Mouse (Mus musculus) hindbrain, embryonic 12.5 days (tissue): ENCODE measurements around the gene Pip5k1c. TPM values are rescaled to one million over a fixed set of nuclear protein-coding genes. Genes with fewer than 3 reads are reported as not detected.

Experiments used
- ATAC-seq: fragments of 200-750 bp; cut with Nextera tagmentation; 2 replicates; pipeline ENCODE4 v1.8.0; 2017; ENCODE audit warnings: moderate TSS enrichment; ENCODE audit not compliant: low FRiP score
- H3K27ac ChIP-seq: fragments of 300-500 bp; sonication (generic); 2 replicates; pipeline ENCODE4 v1.5.1; 2016; ENCODE audit warnings: mild to moderate bottlenecking
- H3K27me3 ChIP-seq: fragments of 300-500 bp; sonication (generic); 2 replicates; pipeline ENCODE4 v1.6.1; 2016; ENCODE audit warnings: mild to moderate bottlenecking
- H3K36me3 ChIP-seq: fragments of 300-500 bp; sonication (generic); 2 replicates; pipeline ENCODE4 v1.6.1; 2016; ENCODE audit warnings: mild to moderate bottlenecking
- H3K4me1 ChIP-seq: fragments of 300-500 bp; sonication (generic); 2 replicates; pipeline ENCODE4 v1.6.1; 2016
- H3K4me2 ChIP-seq: fragments of 300-500 bp; sonication (generic); replicated peaks from 2 replicates; pipeline ENCODE4 v1.6.1; 2016; ENCODE audit warnings: mild to moderate bottlenecking
- H3K4me3 ChIP-seq: fragments of 300-500 bp; sonication (generic); 2 replicates; pipeline ENCODE4 v1.5.1; 2016; ENCODE audit warnings: mild to moderate bottlenecking
- H3K9ac ChIP-seq: fragments of 300-500 bp; sonication (generic); 2 replicates; pipeline ENCODE4 v1.6.1; 2016; ENCODE audit warnings: mild to moderate bottlenecking, moderate library complexity
- H3K9me3 ChIP-seq: fragments of 300-500 bp; sonication (generic); replicated peaks from 2 replicates; pipeline ENCODE4 v1.6.1; 2016; ENCODE audit warnings: mild to moderate bottlenecking
- WGBS: fragments of 180-500 bp; shearing (Covaris S2); methylation state at CpG from one replicate; pipeline ENCODE4 v1.1.7; 2016; 5-methylcytosine and 5-hydroxymethylcytosine counted together
- polyA plus RNA-seq: library from polyadenylated mRNA; unstranded; fragments of >200 nt; fragmentation: Nextera tagmentation; extraction: Ambion mirVana; gene quantifications from 2 replicates; pipeline ENCODE4 v1.2.1, GENCODE M21; 2016

Gene Pip5k1c
- polyA plus RNA-seq, 1 experiment from 2014 or later = 97.3 TPM

DNA sequence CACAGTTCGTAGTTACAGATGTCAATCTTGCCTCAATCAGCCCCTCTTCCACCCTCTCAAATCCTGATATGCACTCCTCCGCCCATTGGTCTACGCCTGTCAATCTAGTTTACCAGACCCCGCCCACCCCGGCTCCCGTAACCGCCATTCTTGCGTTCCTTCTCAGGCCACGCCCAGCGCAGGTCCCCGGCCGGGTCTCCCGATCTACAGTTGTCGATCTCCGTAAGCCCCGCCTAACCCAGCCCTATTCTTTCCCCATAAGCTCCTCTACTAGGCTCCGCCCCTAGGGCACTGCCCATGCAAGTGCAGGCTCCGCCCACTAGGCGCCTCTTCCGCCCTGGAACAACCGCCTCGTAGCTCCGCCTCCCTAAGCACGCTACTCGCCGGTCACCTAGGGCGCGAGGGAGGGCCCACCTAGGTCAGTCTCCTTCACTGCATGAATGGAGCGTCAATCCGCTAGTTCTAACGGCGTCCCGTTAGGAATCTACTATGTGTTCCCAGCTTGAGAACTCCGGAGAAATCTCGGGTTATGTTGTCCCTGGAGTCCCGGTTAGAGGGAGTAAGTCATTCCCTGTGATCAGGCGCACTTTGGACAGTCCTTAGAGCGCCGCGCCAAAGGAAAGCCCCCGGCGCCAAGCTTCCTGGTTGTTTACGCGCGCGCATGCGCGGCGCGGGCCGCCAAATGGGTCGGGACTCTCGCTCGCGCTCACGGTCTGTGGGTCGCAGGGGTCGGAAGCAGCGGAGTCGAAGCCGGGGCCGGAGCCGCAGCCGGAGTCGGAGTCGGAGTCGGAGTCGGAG is 28.0 kb downstream of the Pip5k1c start, which contains the start of gene Cactin:
Gene Cactin (plus strand): TSS at position 554 of the 798 bp plus-strand sequence.
- H3K4me1 ChIP-seq = peaks cover 39% of the 10 kb centered on the region
- 1% methylated on average over 67 of the region's 68 CpGs for WGBS

DNA sequence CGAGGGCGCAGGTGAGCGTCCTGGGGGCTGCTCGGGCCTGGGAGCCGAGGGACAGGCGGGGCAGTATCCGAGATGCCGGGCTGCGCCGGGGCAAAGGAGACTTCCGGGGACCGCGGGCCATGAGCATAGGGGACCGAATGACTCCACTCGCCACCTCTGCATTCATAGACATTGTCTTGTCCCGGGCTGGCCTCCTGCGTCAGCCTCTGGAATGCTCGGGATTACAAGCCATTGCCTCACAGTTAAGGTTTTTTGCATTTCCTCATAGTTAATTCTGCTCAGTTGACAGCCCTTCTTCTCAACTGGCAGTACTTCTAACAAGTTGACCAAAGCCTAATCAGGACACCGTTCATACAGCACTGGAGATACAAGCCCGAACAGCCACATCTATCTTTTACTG is 28.7 kb downstream of the Pip5k1c start:
- H3K9ac ChIP-seq = peak overlapping the region; percentile 91
- peaks cover 61% of the 10 kb centered on the region for H3K36me3 ChIP-seq
- no peaks in the 10 kb centered on the region for H3K9me3 ChIP-seq
- no peak; the same call in 1 of the 2 replicates for ATAC-seq
- peak overlapping the region; percentile 85 for H3K4me2 ChIP-seq
- peak overlapping the region; percentile 92 for H3K27ac ChIP-seq
- H3K4me3 ChIP-seq = peak overlapping the region; percentile 95
- no peaks in the 10 kb centered on the region for H3K27me3 ChIP-seq
- H3K4me1 ChIP-seq = peaks cover 39% of the 10 kb centered on the region
- 3% methylated on average over 20 of the region's 20 CpGs for WGBS

More for the DNA sequence above, 28.0 kb downstream of the Pip5k1c start, which contains the start of gene Cactin:
- peak; percentile 94 for ATAC-seq
- Histone ChIP-seq H3K9me3 (no peaks in the 10 kb centered on the region), H3K4me3 (peak within 1 kb of the TSS; percentile 95), H3K4me2 (peak within 1 kb of the TSS; percentile 85), H3K27ac (peak within 1 kb of the TSS; percentile 92), H3K9ac (peak within 1 kb of the TSS; percentile 91), H3K36me3 (peaks cover 60% of the 10 kb centered on the region), H3K27me3 (no peaks in the 10 kb centered on the region)

DNA sequence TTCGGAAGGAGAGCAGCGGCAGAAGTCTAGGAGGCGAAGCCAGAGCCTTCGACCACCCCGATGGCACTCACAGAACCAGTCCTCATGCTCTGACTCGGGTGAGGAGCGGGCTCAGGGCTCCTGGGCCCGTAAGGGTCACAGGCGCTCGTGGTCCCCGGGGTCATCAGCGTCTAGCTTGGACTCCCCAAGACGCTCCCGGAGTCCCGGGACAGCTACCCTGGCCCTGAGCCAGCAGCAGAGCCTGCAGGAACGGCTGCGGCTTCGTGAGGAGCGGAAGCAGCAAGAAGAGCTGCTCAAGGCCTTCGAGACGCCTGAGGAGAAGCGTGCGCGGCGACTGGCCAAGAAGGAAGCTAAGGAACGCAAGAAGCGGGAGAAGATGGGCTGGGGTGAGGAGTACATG is 29.7 kb downstream of the Pip5k1c start:
- H3K36me3 ChIP-seq = peaks cover 68% of the 10 kb centered on the region
- ATAC-seq = no peak
- 96% methylated on average over 27 of the region's 27 CpGs for WGBS
- H3K9me3 ChIP-seq = no peaks in the 10 kb centered on the region
- H3K4me1 ChIP-seq = peaks cover 30% of the 10 kb centered on the region
- H3K4me3 ChIP-seq = peak overlapping the region; percentile 2; the same call in 1 of the 2 replicates
- H3K27me3 ChIP-seq = no peaks in the 10 kb centered on the region
- H3K9ac ChIP-seq = 0 out of 2 replicates have a peak overlapping the region, but pooled peaks have one; percentile 35
- no peak overlapping the region for H3K27ac ChIP-seq
- peak overlapping the region; percentile 85 for H3K4me2 ChIP-seq

- Histone ChIP-seq H3K9ac (no peak overlapping the region), H3K9me3 (no peaks in the 10 kb centered on the region), H3K27me3 (no peaks in the 10 kb centered on the region), H3K4me3 (no peak overlapping the region), H3K4me2 (no peak overlapping the region), H3K36me3 (peaks cover 65% of the 10 kb centered on the region), H3K4me1 (peaks cover 29% of the 10 kb centered on the region), H3K27ac (no peak overlapping the region)
- 95% methylated on average over 23 of the region's 23 CpGs for WGBS
- no peak for ATAC-seq
Measured at GRCm38 (mm10) chr10:81323141-81323775, 30.5 kb downstream of the Pip5k1c start.

GRCm38 (mm10) chr10:81323791-81324530 is 31.2 kb downstream of the Pip5k1c start:
- H3K4me2 ChIP-seq = no peak overlapping the region
- no peaks in the 10 kb centered on the region for H3K9me3 ChIP-seq
- H3K9ac ChIP-seq = no peak overlapping the region
- H3K4me3 ChIP-seq = no peak overlapping the region
- 93% methylated on average over 18 of the region's 18 CpGs for WGBS
- H3K36me3 ChIP-seq = peaks cover 61% of the 10 kb centered on the region
- H3K27me3 ChIP-seq = no peaks in the 10 kb centered on the region
- no peak overlapping the region for H3K27ac ChIP-seq
- no peak for ATAC-seq
- H3K4me1 ChIP-seq = peaks cover 25% of the 10 kb centered on the region

DNA sequence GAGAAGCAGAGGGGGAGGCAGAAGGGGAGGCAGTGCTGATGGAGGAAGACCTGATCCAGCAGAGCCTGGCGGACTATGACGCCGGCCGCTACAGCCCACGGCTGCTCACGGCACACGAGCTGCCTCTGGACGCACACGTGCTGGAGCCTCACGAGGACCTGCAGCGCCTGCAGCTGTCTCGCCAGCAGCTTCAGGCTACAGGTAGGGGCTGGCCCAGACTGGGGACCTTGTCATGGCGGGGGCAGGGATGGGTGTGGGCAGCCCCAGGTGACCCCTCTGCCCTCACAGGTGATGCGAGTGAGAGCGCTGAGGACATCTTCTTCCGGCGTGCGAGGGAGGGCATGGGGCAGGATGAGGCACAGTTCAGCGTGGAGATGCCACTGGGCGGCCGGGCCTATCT is 32.4 kb downstream of the Pip5k1c start:
- no peak for ATAC-seq
- H3K36me3 ChIP-seq = peaks cover 60% of the 10 kb centered on the region
- peaks cover 17% of the 10 kb centered on the region for H3K4me1 ChIP-seq
- no peak overlapping the region for H3K4me2 ChIP-seq
- WGBS = 96% methylated on average over 20 of the region's 21 CpGs
- no peak overlapping the region for H3K4me3 ChIP-seq
- H3K27ac ChIP-seq = no peak overlapping the region
- no peaks in the 10 kb centered on the region; the same call in 1 of the 2 replicates for H3K27me3 ChIP-seq
- H3K9me3 ChIP-seq = no peaks in the 10 kb centered on the region
- H3K9ac ChIP-seq = 0 out of 2 replicates have a peak overlapping the region, but pooled peaks have one; percentile 3

DNA sequence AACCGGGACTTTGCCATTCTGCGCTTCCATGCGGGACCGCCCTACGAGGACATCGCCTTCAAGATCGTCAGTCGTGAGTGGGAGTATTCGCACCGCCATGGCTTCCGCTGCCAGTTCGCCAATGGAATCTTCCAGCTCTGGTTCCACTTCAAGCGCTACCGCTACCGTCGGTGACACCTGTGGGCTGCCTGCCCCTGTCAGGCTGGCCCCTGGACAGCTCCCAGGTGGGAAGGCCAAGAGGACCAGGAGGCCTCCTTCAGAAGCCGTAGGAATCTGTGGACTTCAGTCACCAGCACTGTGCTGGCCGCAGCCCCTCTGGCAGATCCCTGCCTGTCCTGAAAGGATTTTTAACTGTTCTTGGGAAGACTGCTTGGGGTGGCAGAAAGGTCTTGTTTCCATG is 33.0 kb downstream of the Pip5k1c start:
- Histone ChIP-seq H3K27ac (no peak overlapping the region), H3K4me1 (peaks cover 17% of the 10 kb centered on the region), H3K9ac (no peak overlapping the region)

GRCm38 (mm10) chr10:81326858-81327257 is 34.1 kb downstream of the Pip5k1c start:
- Histone ChIP-seq H3K27me3 (peaks cover 6% of the 10 kb centered on the region), H3K36me3 (peaks cover 60% of the 10 kb centered on the region), H3K27ac (no peak overlapping the region), H3K4me3 (no peak overlapping the region), H3K4me1 (peaks cover 13% of the 10 kb centered on the region), H3K9me3 (no peaks in the 10 kb centered on the region), H3K9ac (no peak overlapping the region), H3K4me2 (no peak overlapping the region)
- 83% methylated on average over 6 of the region's 6 CpGs for whole genome bisulfite sequencing
- ATAC-seq = no peak

More for the DNA sequence above, 33.0 kb downstream of the Pip5k1c start:
- no peak for ATAC-seq
- WGBS = 95% methylated on average over 18 of the region's 18 CpGs
- H3K27me3 ChIP-seq = no peaks in the 10 kb centered on the region; the same call in 1 of the 2 replicates
- no peaks in the 10 kb centered on the region for H3K9me3 ChIP-seq
- H3K36me3 ChIP-seq = peaks cover 60% of the 10 kb centered on the region
- H3K4me3 ChIP-seq = no peak overlapping the region
- no peak overlapping the region for H3K4me2 ChIP-seq

DNA sequence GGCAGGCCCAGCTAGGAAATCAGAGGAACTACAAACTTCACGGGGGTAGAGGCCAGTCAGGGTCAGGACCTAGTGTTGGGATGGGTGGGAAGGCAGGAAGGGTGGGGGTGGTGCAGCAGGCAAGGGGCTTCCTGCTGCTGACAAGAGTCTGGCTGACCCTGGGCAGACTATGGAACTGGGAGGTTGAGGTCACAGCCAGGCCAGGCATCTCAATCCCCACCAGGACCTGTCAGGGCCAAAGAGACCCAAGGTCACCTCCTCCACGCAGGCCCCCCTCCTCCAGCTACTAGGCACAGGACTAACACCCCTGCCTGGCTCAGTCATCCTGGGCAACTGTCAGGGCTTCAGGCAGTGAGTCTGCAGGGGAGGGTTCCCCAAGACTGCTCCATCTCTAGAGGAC is 35.2 kb downstream of the Pip5k1c start:
- 54% methylated on average over 1 of the region's 2 CpGs for WGBS
- H3K9me3 ChIP-seq = no peaks in the 10 kb centered on the region
- H3K4me2 ChIP-seq = no peak overlapping the region
- H3K4me1 ChIP-seq = peaks cover 4% of the 10 kb centered on the region
- H3K36me3 ChIP-seq = peaks cover 52% of the 10 kb centered on the region
- no peak overlapping the region for H3K9ac ChIP-seq
- H3K27me3 ChIP-seq = peaks cover 17% of the 10 kb centered on the region
- no peak overlapping the region for H3K4me3 ChIP-seq
- no peak overlapping the region for H3K27ac ChIP-seq
- no peak for ATAC-seq

- Histone ChIP-seq H3K4me1 (peaks cover 4% of the 10 kb centered on the region), H3K27ac (0 out of 2 replicates have a peak within 1 kb of the TSS, but pooled peaks have one; percentile 12), H3K9me3 (no peaks in the 10 kb centered on the region), H3K27me3 (peaks cover 21% of the 10 kb centered on the region), H3K4me2 (no peak within 1 kb of the TSS), H3K36me3 (peaks cover 48% of the 10 kb centered on the region), H3K4me3 (no peak within 1 kb of the TSS), H3K9ac (peak within 1 kb of the TSS; percentile 15; the same call in 1 of the 2 replicates)
- no peak for ATAC-seq
- 11% methylated on average over 10 of the region's 10 CpGs for WGBS
Measured at GRCm38 (mm10) chr10:81328386-81328785, 35.6 kb downstream of the Pip5k1c start, which contains the start of gene Tbxa2r. Gene Tbxa2r, plus strand, starts transcription at chr10:81328731.

- no peak overlapping the region for H3K4me2 ChIP-seq
- WGBS = 73% methylated on average over 10 of the region's 10 CpGs
- no peak for ATAC-seq
- peaks cover 6% of the 10 kb centered on the region for H3K4me1 ChIP-seq
- H3K4me3 ChIP-seq = no peak overlapping the region
- no peaks in the 10 kb centered on the region for H3K9me3 ChIP-seq
- H3K9ac ChIP-seq = 0 out of 2 replicates have a peak overlapping the region, but pooled peaks have one; percentile 15
- H3K27ac ChIP-seq = 0 out of 2 replicates have a peak overlapping the region, but pooled peaks have one; percentile 5
- H3K27me3 ChIP-seq = peaks cover 23% of the 10 kb centered on the region
- H3K36me3 ChIP-seq = peaks cover 38% of the 10 kb centered on the region
Measured at GRCm38 (mm10) chr10:81329194-81329975, 36.6 kb downstream of the Pip5k1c start.
